Mouse (Mus musculus): Measurements from ENCODE around the gene Maml3.

GRCm38 (mm10) chr3:52003663-52004062, 101.2 kb downstream of the Maml3 start:
- TF ChIP-seq POLR2A (IDR thresholded peaks at IDR 0.05; ENCODE audit: borderline replicate concordance, low read depth, low read length) (no peak), CTCF (IDR thresholded peaks at IDR 0.05; ENCODE audit: low read depth, low read length) (no peak)
